Mouse (Mus musculus) layer of hippocampus, adult 9-11 months (tissue): ENCODE measurements around the gene Sh3bp5.
"Not testable (repeated sequence)": the region's sequence is repeated elsewhere in the genome, so short reads cannot be mapped to it uniquely, and the experiment has no call there.

Experiments used
- DNase-seq: peaks from one replicate; pipeline ENCODE4 v3.0.0; 2022

Gene Sh3bp5

GRCm38 (mm10) chr14:31435930-31436693 lies at the start of gene Sh3bp5:
Gene Sh3bp5 (minus strand): TSS chr14:31436078.
- peak; percentile 92 for DNase-seq

GRCm38 (mm10) chr14:31482417-31482816 lies 46.5 kb upstream of the Sh3bp5 start:
- no peak for DNase-seq

- no peak for DNase-seq
These were observed 37.4 kb upstream of the Sh3bp5 start for GRCm38 (mm10) chr14:31473297-31473696.

GRCm38 (mm10) chr14:31472451-31473061 lies 36.7 kb upstream of the Sh3bp5 start:
- DNase-seq = peak; percentile 42

GRCm38 (mm10) chr14:31469711-31470110 lies 33.8 kb upstream of the Sh3bp5 start:
- no peak for DNase-seq

- no peak for DNase-seq
These were observed 28.3 kb upstream of the Sh3bp5 start for GRCm38 (mm10) chr14:31464176-31464575.

- DNase-seq = no peak
These were observed 27.0 kb upstream of the Sh3bp5 start for GRCm38 (mm10) chr14:31462886-31463285.

GRCm38 (mm10) chr14:31462226-31462625 lies 26.3 kb upstream of the Sh3bp5 start:
- not testable (repeated sequence) for DNase-seq

- DNase-seq = no peak
These were observed 22.1 kb upstream of the Sh3bp5 start for GRCm38 (mm10) chr14:31458006-31458405.

GRCm38 (mm10) chr14:31456064-31456721 lies 20.3 kb upstream of the Sh3bp5 start:
- DNase-seq = peak; percentile 40

- no peak for DNase-seq
These were observed 19.1 kb upstream of the Sh3bp5 start for GRCm38 (mm10) chr14:31454849-31455566.

- DNase-seq = not testable (repeated sequence)
These were observed 18.1 kb upstream of the Sh3bp5 start for GRCm38 (mm10) chr14:31453946-31454345.

GRCm38 (mm10) chr14:31448994-31449393 lies 13.1 kb upstream of the Sh3bp5 start:
- DNase-seq = no peak

GRCm38 (mm10) chr14:31443616-31444015 lies 7.7 kb upstream of the Sh3bp5 start:
- no peak for DNase-seq

- DNase-seq = no peak
These were observed 4.8 kb upstream of the Sh3bp5 start for GRCm38 (mm10) chr14:31440725-31441124.

GRCm38 (mm10) chr14:31440230-31440629 lies 4.4 kb upstream of the Sh3bp5 start:
- DNase-seq = no peak

GRCm38 (mm10) chr14:31439279-31439678 lies 3.4 kb upstream of the Sh3bp5 start:
- DNase-seq = no peak

GRCm38 (mm10) chr14:31437826-31438529 lies 2.1 kb upstream of the Sh3bp5 start:
- peak; percentile 62 for DNase-seq

GRCm38 (mm10) chr14:31435018-31435915 lies 611 bp downstream of the Sh3bp5 start:
- no peak for DNase-seq

GRCm38 (mm10) chr14:31434426-31434825 lies 1.5 kb downstream of the Sh3bp5 start:
- DNase-seq = no peak

- DNase-seq = no peak
These were observed 2.0 kb downstream of the Sh3bp5 start for GRCm38 (mm10) chr14:31433851-31434360.
